Mouse (Mus musculus) liver, embryonic 16.5 days (tissue): ENCODE data around the gene Ephx3. TPM values are rescaled to one million over a fixed set of nuclear protein-coding genes. Genes with fewer than 3 reads are reported as not detected.
A peak's percentile ranks its signal among the peaks of the same experiment; 100 is the strongest.

Experiments used
- ATAC-seq: fragments of 200-750 bp; cut with Nextera tagmentation; 2 replicates; pipeline ENCODE4 v1.8.0; 2017; ENCODE audit warnings: low read depth, mild to moderate bottlenecking, moderate number of reproducible peaks, moderate library complexity
- H3K27ac ChIP-seq: fragments of 300-500 bp; sonication (generic); 2 replicates; pipeline ENCODE4 v1.5.1; 2014; ENCODE audit warnings: mild to moderate bottlenecking, low read length
- H3K27me3 ChIP-seq: fragments of 300-500 bp; sonication (generic); 2 replicates; pipeline ENCODE4 v1.6.1; 2014; ENCODE audit warnings: low read depth, low read length, mixed read lengths; ENCODE audit not compliant: control insufficient read depth, insufficient read depth
- H3K36me3 ChIP-seq: fragments of 300-500 bp; sonication (generic); 2 replicates; pipeline ENCODE4 v1.6.1; 2014; ENCODE audit warnings: mild to moderate bottlenecking; ENCODE audit not compliant: control insufficient read depth, insufficient read depth
- H3K4me1 ChIP-seq: fragments of 300-500 bp; sonication (generic); 2 replicates; pipeline ENCODE4 v1.6.1; 2014; ENCODE audit warnings: low read depth, low read length, mixed read lengths; ENCODE audit not compliant: control insufficient read depth
- H3K4me2 ChIP-seq: fragments of 300-500 bp; sonication (generic); 2 replicates; pipeline ENCODE4 v1.6.1; 2014; ENCODE audit warnings: low read depth, low read length, mixed read lengths
- H3K4me3 ChIP-seq: fragments of 300-500 bp; sonication (generic); 2 replicates; pipeline ENCODE4 v1.5.1; 2014; ENCODE audit warnings: low read depth, mild to moderate bottlenecking, low read length
- H3K9ac ChIP-seq: fragments of 300-500 bp; sonication (generic); 2 replicates; pipeline ENCODE4 v1.6.1; 2014; ENCODE audit warnings: low read depth, low read length
- H3K9me3 ChIP-seq: fragments of 300-500 bp; sonication (generic); replicated peaks from 2 replicates; pipeline ENCODE4 v1.6.1; 2016; ENCODE audit warnings: low read length; ENCODE audit not compliant: control insufficient read depth
- WGBS: fragments of 180-500 bp; shearing (Covaris S2); extraction: QIAGEN DNeasy Blood & Tissue Kit; methylation state at CpG from one replicate; pipeline ENCODE4 v1.1.7; 2014; ENCODE audit not compliant: insufficient replicate concordance; 5-methylcytosine and 5-hydroxymethylcytosine counted together
- polyA plus RNA-seq: library from polyadenylated mRNA; unstranded; fragments of >200 nt; fragmentation: Nextera tagmentation; extraction: Ambion mirVana; gene quantifications from 2 replicates; pipeline ENCODE4 v1.2.1, GENCODE M21; 2015

Ephx3 gene
- polyA plus RNA-seq, 1 experiment from 2014 or later: not detected

- no peaks in the 10 kb centered on the region for H3K36me3 ChIP-seq
- no peaks in the 10 kb centered on the region for H3K9me3 ChIP-seq
- peaks cover 19% of the 10 kb centered on the region for H3K27me3 ChIP-seq
- no peak overlapping the region for H3K27ac ChIP-seq
- H3K9ac ChIP-seq: no peak overlapping the region
- 9% methylated on average over 5 of the region's 5 CpGs for WGBS
- ATAC-seq: no peak
- H3K4me2 ChIP-seq: peak overlapping the region; percentile 45
- H3K4me3 ChIP-seq: no peak overlapping the region
- H3K4me1 ChIP-seq: peaks cover 5% of the 10 kb centered on the region; the same call in 1 of the 2 replicates
Measured at GRCm38 (mm10) chr17:32189850-32190249, 501 bp upstream of the Ephx3 start.

- Histone ChIP-seq H3K27me3 (peaks cover 2% of the 10 kb centered on the region), H3K4me3 (no peak overlapping the region), H3K4me1 (no peaks in the 10 kb centered on the region), H3K27ac (no peak overlapping the region), H3K9me3 (no peaks in the 10 kb centered on the region), H3K4me2 (no peak overlapping the region), H3K9ac (no peak overlapping the region), H3K36me3 (no peaks in the 10 kb centered on the region)
- WGBS: 51% methylated on average over 8 of the region's 8 CpGs
- no peak for ATAC-seq
Measured at GRCm38 (mm10) chr17:32183017-32183416, 6.3 kb downstream of the Ephx3 start.

- H3K4me3 ChIP-seq: no peak overlapping the region
- H3K27me3 ChIP-seq: no peaks in the 10 kb centered on the region
- no peaks in the 10 kb centered on the region for H3K36me3 ChIP-seq
- 56% methylated on average over 11 of the region's 11 CpGs for WGBS
- H3K4me2 ChIP-seq: no peak overlapping the region
- H3K9ac ChIP-seq: no peak overlapping the region
- no peaks in the 10 kb centered on the region for H3K4me1 ChIP-seq
- peak; percentile 47; the same call in 1 of the 2 replicates for ATAC-seq
- no peak overlapping the region for H3K27ac ChIP-seq
- no peaks in the 10 kb centered on the region for H3K9me3 ChIP-seq
Measured at GRCm38 (mm10) chr17:32179621-32180491, 9.5 kb downstream of the Ephx3 start.

- no peak overlapping the region for H3K27ac ChIP-seq
- no peak overlapping the region for H3K4me2 ChIP-seq
- H3K9me3 ChIP-seq: no peaks in the 10 kb centered on the region
- no peak overlapping the region for H3K9ac ChIP-seq
- no peaks in the 10 kb centered on the region for H3K36me3 ChIP-seq
- no peaks in the 10 kb centered on the region for H3K4me1 ChIP-seq
- ATAC-seq: no peak
- 70% methylated on average over 4 of the region's 4 CpGs for WGBS
- H3K27me3 ChIP-seq: no peaks in the 10 kb centered on the region
- H3K4me3 ChIP-seq: no peak overlapping the region
Measured at GRCm38 (mm10) chr17:32176919-32177318, 12.4 kb downstream of the Ephx3 start.

GRCm38 (mm10) chr17:32173166-32173565 lies 16.2 kb downstream of the Ephx3 start:
- no peak for ATAC-seq
- no peak overlapping the region for H3K27ac ChIP-seq
- 49% methylated on average over 7 of the region's 7 CpGs for WGBS

GRCm38 (mm10) chr17:32172485-32172884 lies 16.9 kb downstream of the Ephx3 start:
- WGBS: 37% methylated on average over 2 of the region's 2 CpGs
- Histone ChIP-seq H3K27ac (no peak overlapping the region), H3K4me1 (peaks cover 10% of the 10 kb centered on the region), H3K27me3 (peaks cover 5% of the 10 kb centered on the region; the same call in 1 of the 2 replicates), H3K36me3 (no peaks in the 10 kb centered on the region), H3K9ac (no peak overlapping the region), H3K9me3 (no peaks in the 10 kb centered on the region), H3K4me3 (no peak overlapping the region), H3K4me2 (no peak overlapping the region)
- no peak for ATAC-seq

More at GRCm38 (mm10) chr17:32173166-32173565, 16.2 kb downstream of the Ephx3 start:
- H3K4me1 ChIP-seq: peaks cover 10% of the 10 kb centered on the region
- H3K4me3 ChIP-seq: no peak overlapping the region
- no peaks in the 10 kb centered on the region for H3K27me3 ChIP-seq
- no peaks in the 10 kb centered on the region for H3K36me3 ChIP-seq
- H3K9ac ChIP-seq: no peak overlapping the region
- H3K9me3 ChIP-seq: no peaks in the 10 kb centered on the region
- H3K4me2 ChIP-seq: no peak overlapping the region

GRCm38 (mm10) chr17:32169518-32170225 lies 19.7 kb downstream of the Ephx3 start:
- Histone ChIP-seq H3K9me3 (no peaks in the 10 kb centered on the region), H3K36me3 (no peaks in the 10 kb centered on the region), H3K4me1 (peaks cover 23% of the 10 kb centered on the region), H3K4me3 (no peak overlapping the region), H3K27me3 (peaks cover 30% of the 10 kb centered on the region), H3K4me2 (0 out of 2 replicates have a peak overlapping the region, but pooled peaks have one; percentile 7), H3K9ac (no peak overlapping the region), H3K27ac (no peak overlapping the region)
- peak; percentile 53 for ATAC-seq
- 24% methylated on average over 4 of the region's 4 CpGs for WGBS

GRCm38 (mm10) chr17:32166687-32167086 lies 22.7 kb downstream of the Ephx3 start, which contains the start of gene Notch3:
TSS of gene Notch3 (minus strand) at chr17:32166852.
- peak within 1 kb of the TSS; percentile 74 for H3K4me2 ChIP-seq
- no peaks in the 10 kb centered on the region for H3K36me3 ChIP-seq
- ATAC-seq: peak; percentile 32; the same call in 1 of the 2 replicates
- WGBS: 3% methylated on average over 20 of the region's 39 CpGs
- H3K27ac ChIP-seq: no peak within 1 kb of the TSS
- H3K27me3 ChIP-seq: peaks cover 60% of the 10 kb centered on the region
- H3K4me1 ChIP-seq: peaks cover 25% of the 10 kb centered on the region
- H3K9me3 ChIP-seq: no peaks in the 10 kb centered on the region
- H3K9ac ChIP-seq: peak within 1 kb of the TSS; percentile 29; the same call in 1 of the 2 replicates
- H3K4me3 ChIP-seq: peak within 1 kb of the TSS; percentile 50
